Mouse (Mus musculus): ENCODE measurements around the gene Dhcr24.

Dhcr24 gene

DNA sequence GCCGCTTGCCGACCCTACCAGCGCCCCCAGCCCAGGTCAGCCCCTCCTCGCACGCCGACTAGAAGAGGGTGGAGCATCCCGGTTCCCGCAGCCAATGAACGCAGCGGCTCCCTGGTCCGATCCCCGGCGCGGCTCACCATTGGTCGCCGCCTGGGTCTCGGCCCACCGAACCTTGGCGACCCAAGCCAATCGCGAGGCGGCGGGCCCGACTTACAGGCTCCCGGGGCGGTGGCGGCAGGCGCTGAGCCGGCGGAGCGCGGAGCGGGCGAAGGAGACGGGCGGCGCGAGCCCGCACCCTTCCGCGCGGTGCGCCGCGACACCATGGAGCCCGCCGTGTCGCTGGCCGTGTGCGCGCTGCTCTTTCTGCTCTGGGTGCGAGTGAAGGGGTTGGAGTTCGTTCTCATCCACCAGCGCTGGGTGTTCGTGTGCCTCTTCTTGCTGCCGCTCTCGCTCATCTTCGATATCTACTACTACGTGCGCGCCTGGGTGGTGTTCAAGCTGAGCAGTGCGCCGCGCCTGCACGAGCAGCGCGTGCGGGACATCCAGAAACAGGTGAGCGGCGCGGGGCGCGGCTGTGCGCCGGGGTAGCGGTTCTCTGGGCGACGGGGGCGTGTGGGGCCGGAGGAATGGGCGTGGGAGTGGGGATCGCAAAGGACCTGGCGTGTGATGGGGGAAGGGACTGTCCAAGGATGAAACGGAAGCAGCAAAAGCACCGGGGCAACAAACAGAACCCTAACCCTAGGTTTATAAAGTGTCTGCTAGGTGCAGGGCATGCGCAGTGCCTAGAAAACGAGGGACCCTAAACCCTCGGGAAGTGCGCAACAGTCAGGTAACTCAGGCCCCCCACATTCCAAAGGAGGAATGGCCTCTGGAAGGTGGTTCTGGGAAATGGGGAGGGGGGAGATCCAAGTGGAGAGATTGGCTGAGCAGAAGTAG, at the start of gene Dhcr24:
Gene Dhcr24, plus strand, starts transcription at position 193 of the 936 bp plus-strand sequence.
- peak; percentile 91 to 94 for DNase-seq

DNA sequence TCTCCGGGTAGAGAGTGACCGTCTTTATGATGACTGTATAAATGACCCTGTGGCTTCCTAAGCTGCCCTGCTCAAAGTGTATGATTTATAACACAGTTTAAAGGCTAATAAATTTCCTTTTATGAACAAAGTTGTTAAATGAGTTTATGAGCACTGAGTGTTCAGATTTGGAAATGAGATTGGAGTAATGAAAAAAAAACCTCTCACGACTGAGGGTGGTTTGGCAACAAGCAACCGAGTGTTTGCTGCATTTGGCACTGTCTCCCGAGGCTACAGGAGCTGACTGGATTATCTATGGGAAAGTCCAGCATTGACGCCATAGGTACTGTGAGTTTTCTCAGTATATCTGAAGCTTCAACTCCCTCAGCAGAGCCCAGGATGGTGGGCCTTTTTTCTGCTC, 46.2 kb upstream of the Dhcr24 start:
- DNase-seq = no peak

DNA sequence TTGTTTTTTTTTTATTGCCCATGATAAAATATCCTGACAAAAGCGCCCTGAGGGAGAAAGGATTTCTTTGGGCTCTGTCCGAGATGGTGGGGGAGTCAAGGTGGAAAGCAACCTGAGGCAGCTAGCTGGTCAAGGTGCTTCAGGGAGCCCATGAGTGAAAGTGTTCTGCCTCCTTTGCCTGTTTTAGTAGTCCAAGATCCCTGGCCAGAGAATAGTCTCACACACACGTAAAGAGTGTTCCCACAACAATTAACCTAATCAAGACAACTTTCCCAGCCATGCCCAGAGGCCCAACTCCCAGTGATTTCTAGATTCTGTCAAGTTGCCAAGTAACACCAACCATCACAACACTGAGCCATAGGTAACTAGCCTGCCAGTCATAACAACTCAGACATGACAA, 38.3 kb upstream of the Dhcr24 start:
- no peak for DNase-seq

DNA sequence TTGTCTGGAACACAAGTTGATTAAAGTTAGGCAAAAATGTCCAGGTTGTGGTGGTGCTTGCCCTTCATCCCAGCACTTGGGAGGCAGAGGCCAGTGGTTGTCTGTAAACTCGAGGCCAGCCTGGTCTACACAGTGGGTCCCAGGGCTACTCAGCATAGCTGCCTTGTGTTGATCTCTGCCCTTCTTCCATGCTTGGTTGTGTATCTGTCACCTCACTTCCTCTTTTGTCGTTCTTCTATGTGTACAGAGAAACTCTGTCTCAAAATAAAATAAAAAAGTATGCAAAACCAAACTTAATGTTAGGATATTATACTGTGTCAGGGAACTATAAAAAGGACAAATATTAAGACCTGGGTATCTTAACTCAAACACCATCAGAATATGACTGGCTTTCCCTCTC, 36.7 kb upstream of the Dhcr24 start:
- no peak for DNase-seq

DNA sequence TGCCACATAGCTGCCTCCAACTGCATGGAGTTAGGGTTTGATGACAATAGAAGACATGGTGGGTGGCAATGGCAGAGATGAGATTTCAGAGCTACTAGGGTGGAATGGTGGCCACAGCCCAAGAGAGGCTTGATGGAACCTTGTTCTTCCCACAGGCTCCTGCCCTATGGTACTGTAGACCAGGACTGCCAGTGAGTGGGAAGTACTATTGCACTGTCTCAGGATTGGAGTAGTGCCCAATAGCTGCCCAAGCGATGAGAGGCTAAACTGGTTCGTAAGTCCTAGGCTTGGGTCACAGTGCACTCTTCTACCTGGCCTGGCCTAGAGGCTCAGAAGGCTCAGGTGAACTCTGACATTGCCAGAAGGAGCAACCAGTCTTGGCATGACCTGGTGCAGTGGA, 35.8 kb upstream of the Dhcr24 start:
- DNase-seq = no peak

DNA sequence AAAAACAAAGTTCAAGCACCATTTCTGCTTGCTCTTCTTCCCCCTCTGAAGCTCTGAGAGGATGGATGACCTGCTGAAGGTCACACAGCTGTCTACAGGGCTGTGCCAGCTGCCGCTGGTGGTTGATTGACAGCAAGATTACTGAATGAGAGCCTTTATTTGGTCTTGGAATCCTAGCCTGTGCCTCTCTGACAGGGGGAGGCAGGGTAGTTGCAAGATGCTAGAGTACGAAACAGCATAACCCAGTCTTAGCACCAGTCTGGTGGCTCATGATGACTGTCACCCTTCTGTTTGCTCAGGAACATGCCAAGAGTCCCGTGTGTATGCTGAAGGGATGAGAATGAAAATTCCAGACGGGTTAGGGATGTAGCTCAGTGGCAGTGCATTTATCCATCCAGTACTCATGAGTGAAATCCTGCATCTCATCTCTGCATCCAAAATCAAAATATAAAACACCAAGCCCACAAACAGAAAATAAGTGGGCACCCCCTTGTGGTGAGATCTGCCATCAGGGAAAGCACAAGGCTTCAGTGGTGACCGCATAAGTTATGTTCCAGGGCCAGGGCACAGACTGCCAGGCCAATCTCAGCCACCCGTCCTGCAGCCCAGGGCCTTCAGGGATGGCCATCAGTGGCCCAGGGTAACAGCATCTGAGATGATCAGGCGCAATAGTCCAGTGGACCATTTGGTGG, 32.8 kb upstream of the Dhcr24 start:
- no peak for DNase-seq

DNA sequence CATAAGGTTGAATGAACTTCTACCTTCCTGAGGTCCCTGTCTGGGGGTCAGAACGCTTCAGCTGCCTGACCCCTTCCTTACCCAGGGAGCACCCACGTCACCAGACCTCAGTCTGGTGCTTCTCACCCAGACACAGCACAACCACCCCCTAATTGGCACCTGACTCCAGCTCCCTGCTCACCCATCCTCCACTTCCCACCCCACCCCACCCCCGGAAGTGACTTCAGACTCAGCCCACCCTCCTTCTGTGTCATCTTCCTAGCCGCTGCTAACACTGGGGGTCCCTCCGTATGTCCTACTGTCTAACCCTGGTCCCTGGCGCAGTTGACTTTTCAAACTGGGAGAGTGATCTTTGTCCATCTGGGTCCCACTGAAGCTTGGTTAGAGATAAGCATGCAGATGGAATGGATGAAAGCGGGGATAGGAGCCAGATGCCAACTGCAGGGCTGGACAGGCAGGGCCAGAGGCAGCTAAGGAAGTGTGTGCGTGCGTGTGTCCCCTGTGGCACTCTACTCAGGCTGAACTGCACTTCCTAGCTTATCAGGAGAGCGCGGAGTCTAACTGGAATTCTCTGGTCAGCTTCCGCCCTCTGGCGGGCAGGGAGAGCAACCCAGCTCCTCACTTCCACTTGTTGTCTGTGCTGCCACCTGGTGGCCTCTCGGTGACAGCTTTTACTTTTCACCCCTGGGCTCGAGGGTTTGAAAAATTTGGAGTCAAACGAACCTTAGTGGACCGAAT, 31.3 kb upstream of the Dhcr24 start:
- DNase-seq = peak; percentile 89 to 91

DNA sequence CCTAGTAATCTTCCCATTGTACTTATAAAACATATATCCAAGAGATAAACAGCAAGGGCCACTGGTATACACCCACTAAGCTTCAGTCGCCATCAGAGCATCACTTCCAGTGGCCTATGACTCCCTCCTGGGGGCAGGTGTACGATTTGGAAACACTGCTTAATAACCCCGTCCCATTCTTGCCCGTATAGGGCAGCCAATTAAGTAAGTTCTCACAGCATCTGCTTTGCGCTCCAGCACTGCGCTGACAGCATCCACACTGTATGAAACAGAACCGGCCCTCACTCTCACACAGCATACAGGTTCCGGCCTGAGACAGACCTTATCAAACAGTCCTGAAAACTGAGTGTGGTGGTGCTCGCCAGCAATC, 30.7 kb upstream of the Dhcr24 start:
- no peak for DNase-seq

DNA sequence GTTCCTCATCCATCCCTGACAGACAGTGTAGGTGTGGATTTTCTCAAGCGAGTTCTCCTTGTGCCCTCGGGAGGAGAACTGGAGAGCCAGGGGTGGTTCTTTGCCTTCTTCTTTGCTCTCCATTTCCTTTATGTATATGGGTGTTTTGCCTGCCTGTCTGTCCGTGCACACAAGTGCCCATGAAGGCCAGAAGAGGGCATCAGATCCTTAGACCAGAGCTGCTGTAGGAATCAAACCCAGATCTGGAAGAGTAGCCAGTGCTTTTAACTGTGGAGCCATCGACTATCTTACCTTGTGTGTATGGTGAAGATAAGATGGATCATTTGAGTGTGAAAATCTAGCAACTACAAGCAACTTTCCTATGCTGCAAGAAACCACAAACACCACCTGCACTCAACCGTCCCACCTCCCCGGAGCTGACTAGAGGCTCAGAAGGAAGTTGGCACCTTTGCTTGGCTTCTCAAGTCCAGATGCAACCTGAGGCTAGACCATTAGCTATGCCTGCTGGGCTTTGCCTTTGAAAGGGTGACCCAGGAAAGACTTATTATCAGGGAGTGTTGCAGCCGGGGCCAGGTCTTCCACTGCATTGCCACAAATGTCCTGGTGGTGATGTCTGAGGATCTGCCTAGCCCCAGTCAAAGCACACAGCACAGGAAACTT, 27.3 kb upstream of the Dhcr24 start:
- DNase-seq = no peak

DNA sequence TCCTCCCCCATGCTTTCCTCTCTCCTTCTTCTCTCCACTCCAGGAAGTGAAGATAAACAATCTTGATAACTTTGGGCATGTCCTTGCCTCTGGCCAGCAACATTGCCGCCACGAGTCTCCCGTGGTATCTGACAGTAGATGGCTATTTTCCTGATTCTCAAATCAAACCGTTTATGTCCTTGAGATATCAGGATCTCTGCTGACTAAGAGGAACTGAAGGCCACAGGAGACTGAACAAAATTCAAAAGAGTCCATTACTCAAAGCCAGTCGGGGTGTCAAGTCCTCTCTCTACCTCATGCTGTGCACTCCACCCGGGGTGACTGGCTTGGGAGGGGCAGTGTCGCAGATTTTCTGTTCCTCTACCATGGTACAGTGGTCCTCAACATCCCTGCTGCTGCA, 26.6 kb upstream of the Dhcr24 start:
- DNase-seq = no peak

DNA sequence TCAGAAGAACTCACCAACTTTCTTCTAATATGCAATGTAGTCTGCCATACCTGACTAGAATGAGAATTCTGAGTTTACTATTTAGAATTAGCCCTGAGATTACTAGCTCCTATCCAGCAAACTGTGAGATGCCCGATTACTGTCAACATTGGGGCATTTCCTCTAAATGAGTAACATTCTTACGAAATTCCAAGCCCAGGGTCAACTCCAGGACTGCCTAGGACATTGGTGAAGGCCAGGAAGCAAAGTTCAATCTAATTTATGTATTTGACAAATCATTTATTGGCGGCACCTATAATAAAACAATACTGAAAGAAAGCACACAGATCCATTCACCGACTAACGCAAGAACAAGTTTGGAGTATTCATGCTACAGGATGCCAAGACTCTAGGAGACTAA, 21.1 kb upstream of the Dhcr24 start:
- no peak for DNase-seq

DNA sequence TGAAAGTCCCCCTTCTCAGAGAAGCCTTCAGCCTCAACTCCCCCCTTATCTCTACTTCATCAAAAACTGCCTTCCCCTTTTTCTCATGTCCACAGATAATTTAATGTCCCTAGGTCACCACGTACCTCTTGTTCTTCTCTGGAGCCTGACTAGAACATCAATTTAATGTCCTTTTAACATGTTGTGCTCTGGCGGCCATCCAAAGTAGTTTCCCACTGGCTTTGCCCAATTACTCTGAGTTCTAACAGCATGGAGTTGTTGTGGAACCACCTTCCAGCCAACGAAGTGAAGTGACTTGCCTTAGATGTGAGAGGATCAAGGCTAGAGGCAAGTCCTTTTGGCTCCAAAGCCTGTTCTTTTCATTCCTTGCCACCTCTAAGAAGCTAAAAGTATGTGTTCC, 19.3 kb upstream of the Dhcr24 start:
- DNase-seq = no peak

DNA sequence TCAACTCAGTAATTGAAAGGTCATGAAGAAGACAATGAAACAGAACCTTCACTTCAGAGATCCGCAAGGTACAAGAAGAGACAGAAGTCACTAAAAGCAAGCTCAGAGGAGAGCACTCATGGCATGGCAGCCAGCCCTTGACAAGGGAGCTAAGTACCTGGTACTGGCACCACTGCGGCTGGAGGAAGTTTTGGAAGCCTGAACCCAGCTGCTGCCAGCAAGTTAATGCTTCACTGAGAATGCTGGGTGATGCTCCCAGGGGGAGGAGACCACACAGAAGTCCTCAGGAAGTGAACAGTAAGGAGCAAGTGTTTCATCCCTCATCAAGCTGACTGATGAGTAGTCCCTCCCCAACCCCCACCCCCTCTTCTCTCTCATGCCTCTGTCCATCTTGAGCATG, 18.6 kb upstream of the Dhcr24 start:
- no peak for DNase-seq

DNA sequence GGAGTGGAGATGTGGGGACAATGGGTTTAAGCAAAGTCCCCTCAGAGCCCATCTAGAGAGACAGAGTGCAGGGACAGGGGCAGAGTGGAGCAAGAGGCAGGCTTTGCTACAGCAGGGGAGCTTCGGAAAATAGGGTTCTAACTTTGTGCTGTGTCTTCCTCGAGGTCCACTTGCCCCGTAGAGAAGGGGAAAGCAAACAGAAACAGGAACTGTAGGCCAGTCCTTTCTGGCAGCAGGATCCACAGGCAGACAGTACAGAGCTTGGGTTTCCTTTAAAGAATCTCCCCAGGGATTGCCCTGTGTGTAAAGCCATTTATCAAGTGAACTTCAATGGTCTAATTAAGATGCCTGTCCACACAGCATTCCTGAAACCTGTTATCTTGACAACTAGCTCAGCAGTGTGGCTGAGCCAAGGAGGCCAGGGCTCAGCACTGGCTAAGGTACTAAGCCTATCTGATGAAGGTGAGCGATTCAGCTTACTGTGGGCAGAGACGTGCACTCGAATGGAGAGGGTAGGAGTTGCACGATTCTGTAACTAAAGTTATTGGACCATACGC, 14.9 kb upstream of the Dhcr24 start:
- DNase-seq = no peak

DNA sequence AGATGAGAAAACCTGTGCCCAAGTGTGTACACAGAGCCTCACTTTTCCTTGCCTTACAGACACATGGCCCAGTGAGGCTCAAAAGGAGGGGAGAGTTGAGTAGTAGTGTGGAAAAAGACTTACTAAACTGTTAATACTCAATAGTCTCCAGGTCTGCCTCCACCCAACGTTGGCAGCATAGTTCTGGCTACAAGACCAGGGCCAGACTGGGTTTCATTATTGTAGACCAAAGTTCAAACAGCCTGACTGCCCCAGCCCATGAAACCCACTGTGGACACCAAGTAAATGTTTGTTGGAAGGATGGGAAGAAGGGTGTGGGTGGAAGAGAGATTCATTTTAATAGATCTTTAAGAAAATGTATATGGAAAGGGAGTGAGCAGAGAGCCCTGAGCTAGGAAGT, 13.9 kb upstream of the Dhcr24 start:
- DNase-seq = no peak

DNA sequence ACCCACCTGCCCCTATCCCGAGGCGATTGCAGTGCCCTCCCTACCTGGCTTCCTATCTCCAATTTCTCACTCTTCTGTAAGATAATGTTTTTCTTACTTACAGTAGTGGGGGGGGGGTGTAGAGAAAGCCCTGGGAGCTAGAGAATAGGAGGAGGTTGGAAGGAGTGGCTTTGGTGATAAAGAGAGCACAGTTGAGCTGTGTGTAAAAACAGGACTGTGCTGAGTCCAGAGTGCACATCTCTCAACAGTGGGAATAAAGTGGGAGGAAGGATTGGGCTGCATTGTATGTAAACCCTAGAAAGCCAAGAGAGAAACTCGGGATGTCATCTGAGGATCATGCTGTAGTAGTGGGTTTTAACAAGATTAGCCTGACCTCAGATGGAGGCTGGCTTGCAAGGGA, 12.7 kb upstream of the Dhcr24 start:
- no peak for DNase-seq

DNA sequence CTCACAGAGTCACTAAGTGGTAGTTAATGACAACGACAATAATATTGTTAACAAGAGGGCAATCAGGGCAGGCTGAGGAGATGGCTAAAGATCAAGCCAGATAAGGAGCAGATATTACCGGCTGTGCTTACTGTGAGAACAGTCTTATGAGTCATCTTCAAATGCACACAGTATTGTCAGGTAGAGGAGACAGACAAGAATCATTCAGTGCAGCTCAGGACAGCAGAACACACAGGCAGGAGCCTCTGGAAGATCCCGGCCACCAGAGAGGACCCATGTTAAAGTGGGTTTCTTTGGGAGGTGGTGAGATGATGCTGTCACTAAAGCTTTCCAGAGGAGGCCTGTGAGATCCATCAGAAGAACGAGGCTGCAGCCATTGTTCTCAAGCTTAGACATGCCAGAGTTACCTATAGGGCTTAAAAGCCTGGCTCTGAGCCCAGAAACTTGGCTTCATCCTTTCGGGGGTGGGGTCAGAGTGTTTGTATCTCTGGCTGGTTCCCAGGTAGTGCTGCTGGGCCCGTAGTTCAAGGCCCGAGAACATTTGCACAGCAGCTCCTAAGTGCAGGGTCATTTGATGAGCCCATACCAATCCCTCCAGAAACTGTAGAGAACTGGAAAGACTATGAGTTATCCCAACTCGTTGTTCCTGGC, 10.2 kb upstream of the Dhcr24 start:
- DNase-seq = no peak

DNA sequence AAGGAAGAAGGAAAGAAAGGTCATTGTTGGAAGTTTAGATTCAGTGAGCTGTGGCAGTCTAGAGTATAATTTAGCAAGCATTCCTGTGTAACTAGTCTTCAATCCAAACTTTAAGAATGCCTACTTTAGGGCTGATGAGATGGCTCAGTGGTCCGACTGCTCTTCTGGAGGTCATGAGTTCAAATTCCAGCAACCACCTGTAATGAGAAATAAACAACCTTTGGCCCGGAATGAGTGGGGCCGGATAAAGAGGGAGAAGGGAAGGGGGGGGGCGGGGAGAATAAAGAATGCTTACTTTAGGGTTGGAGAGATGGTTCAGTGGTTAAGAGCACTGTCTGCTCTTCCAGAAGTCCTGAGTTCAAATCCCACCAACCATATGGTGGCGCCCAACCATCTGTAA, 3.6 kb upstream of the Dhcr24 start:
- no peak for DNase-seq

DNA sequence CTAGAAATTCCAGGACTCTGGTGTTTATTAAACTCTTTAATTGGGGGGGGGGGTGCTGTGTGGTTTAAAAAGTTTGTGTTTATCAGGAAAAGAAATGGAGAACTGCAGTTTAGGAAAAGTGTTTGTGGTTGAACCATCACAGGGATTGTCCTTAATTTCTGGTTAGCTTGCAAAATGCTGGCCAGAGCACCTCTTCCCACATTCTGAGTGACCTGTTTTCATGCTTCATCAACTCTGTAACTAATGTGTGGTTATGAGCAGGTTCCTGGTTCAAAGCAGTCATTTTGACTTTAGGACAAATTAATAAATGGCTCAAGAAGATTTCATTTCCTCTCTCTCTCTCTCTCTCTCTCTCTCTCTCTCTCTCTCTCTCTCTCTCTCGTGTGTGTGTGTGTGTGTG, 2.9 kb upstream of the Dhcr24 start:
- no peak for DNase-seq

DNA sequence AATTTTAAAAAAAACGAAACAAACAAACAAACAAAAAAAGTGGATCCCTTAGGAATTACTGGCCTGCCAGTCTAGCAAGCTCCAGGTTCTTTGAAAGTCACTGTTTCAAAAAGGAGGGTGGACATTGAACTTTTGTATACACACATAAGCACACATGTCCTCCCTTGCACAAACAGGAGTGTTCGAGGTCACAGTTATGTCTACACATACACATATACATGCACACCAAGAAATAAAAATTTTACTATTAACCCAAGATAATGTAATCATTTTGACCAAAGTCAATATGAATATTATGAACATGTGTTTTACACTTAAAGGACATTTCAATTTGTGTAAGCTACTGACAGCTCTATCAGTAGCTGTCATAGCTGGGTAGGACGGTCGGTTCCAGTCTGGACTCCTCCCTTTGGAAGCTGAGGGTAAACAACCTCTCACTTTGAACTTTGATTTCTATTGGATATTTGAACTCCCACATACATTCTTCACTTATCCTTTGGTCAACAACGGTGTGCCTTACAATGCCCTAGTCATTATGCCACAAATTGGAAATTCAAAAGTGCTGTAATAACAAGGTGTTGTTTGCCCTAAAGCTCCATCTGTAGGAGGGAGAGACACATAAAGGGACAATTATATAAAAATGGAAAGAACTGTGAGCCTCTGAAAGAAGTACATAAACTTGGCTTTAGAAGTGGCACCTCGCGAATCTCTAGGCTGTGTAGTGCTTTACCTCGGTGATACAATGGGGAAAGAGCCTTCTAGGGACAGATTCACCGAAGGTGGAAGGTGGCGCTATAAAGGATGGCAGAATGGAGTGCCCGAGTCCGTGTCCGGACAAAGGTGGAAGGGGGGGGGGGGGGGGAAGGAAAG, 1.3 kb upstream of the Dhcr24 start:
- DNase-seq = no peak

DNA sequence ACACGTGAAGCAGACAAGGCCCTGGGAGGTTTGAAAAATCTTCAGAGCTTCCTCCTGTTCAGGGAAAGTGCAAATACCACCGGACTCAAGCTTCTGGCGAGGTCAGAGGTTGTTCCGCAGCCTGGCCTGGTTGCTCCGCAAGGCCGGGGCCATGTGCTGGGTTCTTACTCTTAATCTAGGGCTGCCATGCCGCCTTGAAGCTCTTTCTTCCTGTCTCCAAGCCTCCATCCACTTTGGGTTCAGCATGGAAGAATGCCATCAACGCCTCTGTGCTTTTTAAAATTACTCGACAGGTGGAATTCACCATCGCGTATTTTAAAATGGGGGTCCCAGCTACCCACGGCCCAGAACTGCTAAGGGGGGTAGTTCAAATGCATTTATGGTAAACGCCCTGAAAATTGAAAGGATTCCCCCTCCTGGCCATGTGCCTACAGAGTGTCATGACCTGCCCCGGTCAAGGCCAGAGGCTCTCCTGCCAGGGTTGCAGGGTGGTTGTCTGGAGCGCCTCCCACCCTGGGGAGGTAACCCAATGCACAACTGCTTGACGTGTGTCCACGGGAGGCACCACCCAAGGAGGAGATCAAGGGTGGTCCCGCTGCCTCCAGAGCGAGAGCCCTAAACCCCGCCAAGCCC, 509 bp upstream of the Dhcr24 start:
- DNase-seq = peak in 1 of 2 experiments; percentile 26
